Mouse (Mus musculus) embryonic facial prominence, embryonic 15.5 days (tissue): ENCODE data around the gene Ccdc65. TPM values are rescaled to one million over a fixed set of nuclear protein-coding genes. Genes with fewer than 3 reads are reported as not detected.
A peak's percentile ranks its signal among the peaks of the same experiment; 100 is the strongest.

Experiments
- ATAC-seq: fragments of 200-750 bp; cut with Nextera tagmentation; 2 replicates; pipeline ENCODE4 v1.8.0; 2017; ENCODE audit warnings: low read depth, moderate TSS enrichment; ENCODE audit not compliant: insufficient number of reproducible peaks, low FRiP score, low TSS enrichment
- H3K27ac ChIP-seq: fragments of 300-500 bp; sonication (generic); replicated peaks from 2 replicates; pipeline ENCODE4 v1.5.1; 2015; ENCODE audit warnings: mild to moderate bottlenecking, inconsistent platforms
- H3K27me3 ChIP-seq: fragments of 300-500 bp; sonication (generic); 2 replicates; pipeline ENCODE4 v1.6.1; 2015; ENCODE audit warnings: inconsistent platforms
- H3K36me3 ChIP-seq: fragments of 300-500 bp; sonication (generic); 2 replicates; pipeline ENCODE4 v1.6.1; 2015; ENCODE audit warnings: mild to moderate bottlenecking, inconsistent platforms
- H3K4me1 ChIP-seq: fragments of 300-500 bp; sonication (generic); 2 replicates; pipeline ENCODE4 v1.6.1; 2015; ENCODE audit warnings: inconsistent platforms
- H3K4me2 ChIP-seq: fragments of 300-500 bp; sonication (generic); replicated peaks from 2 replicates; pipeline ENCODE4 v1.6.1; 2015; ENCODE audit warnings: mild to moderate bottlenecking, inconsistent platforms
- H3K4me3 ChIP-seq: fragments of 300-500 bp; sonication (generic); replicated peaks from 2 replicates; pipeline ENCODE4 v1.5.1; 2015; ENCODE audit warnings: mild to moderate bottlenecking, inconsistent platforms
- H3K9ac ChIP-seq: fragments of 300-500 bp; sonication (generic); 2 replicates; pipeline ENCODE4 v1.6.1; 2015; ENCODE audit warnings: inconsistent platforms
- H3K9me3 ChIP-seq: fragments of 300-500 bp; sonication (generic); replicated peaks from 2 replicates; pipeline ENCODE4 v1.6.1; 2016; ENCODE audit warnings: inconsistent platforms
- WGBS: fragments of 180-500 bp; shearing (Covaris S2); methylation state at CpG from one replicate; pipeline ENCODE4 v1.1.7; 2015; 5-methylcytosine and 5-hydroxymethylcytosine counted together
- polyA plus RNA-seq: library from polyadenylated mRNA; unstranded; fragments of >200 nt; fragmentation: Nextera tagmentation; extraction: Ambion mirVana; gene quantifications from 2 replicates; pipeline ENCODE4 v1.2.1, GENCODE M21; 2015

The Ccdc65 gene
- polyA plus RNA-seq, 1 experiment from 2014 or later = 8.4 TPM

- Histone ChIP-seq H3K27me3 (peaks cover 18% of the 10 kb centered on the region), H3K4me3 (no peak overlapping the region), H3K27ac (no peak overlapping the region), H3K4me1 (peaks cover 19% of the 10 kb centered on the region), H3K9me3 (no peaks in the 10 kb centered on the region), H3K9ac (no peak overlapping the region), H3K4me2 (no peak overlapping the region), H3K36me3 (no peaks in the 10 kb centered on the region)
- WGBS = 47% methylated on average over 9 of the region's 9 CpGs
- no peak for ATAC-seq
These were observed 12.3 kb upstream of the Ccdc65 start for GRCm38 (mm10) chr15:98695726-98696125.

DNA sequence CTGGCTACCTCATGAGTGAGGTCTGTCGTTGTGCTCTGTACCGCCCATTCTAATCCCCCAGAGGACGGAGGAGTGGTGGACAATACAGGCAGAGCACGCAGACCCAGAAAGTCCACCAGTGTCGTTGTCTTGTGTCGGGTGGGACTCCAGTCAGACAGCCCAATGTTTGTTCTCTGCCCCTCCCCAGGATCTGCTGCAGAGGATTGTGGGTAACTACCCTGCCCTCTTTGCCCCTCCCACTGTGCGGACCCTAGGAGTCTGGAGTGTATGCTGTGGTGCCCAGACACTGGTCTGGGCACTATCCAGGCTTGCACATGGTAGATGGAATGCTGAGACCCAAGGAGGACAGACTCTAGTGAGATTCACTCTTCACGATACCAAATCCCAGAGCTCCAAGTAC lies 11.8 kb upstream of the Ccdc65 start:
- H3K4me2 ChIP-seq = no peak overlapping the region
- no peaks in the 10 kb centered on the region for H3K9me3 ChIP-seq
- no peak overlapping the region for H3K9ac ChIP-seq
- peaks cover 23% of the 10 kb centered on the region for H3K27me3 ChIP-seq
- no peaks in the 10 kb centered on the region for H3K36me3 ChIP-seq
- H3K4me3 ChIP-seq = no peak overlapping the region
- ATAC-seq = no peak
- no peak overlapping the region for H3K27ac ChIP-seq
- peaks cover 19% of the 10 kb centered on the region for H3K4me1 ChIP-seq
- 55% methylated on average over 8 of the region's 8 CpGs for WGBS

DNA sequence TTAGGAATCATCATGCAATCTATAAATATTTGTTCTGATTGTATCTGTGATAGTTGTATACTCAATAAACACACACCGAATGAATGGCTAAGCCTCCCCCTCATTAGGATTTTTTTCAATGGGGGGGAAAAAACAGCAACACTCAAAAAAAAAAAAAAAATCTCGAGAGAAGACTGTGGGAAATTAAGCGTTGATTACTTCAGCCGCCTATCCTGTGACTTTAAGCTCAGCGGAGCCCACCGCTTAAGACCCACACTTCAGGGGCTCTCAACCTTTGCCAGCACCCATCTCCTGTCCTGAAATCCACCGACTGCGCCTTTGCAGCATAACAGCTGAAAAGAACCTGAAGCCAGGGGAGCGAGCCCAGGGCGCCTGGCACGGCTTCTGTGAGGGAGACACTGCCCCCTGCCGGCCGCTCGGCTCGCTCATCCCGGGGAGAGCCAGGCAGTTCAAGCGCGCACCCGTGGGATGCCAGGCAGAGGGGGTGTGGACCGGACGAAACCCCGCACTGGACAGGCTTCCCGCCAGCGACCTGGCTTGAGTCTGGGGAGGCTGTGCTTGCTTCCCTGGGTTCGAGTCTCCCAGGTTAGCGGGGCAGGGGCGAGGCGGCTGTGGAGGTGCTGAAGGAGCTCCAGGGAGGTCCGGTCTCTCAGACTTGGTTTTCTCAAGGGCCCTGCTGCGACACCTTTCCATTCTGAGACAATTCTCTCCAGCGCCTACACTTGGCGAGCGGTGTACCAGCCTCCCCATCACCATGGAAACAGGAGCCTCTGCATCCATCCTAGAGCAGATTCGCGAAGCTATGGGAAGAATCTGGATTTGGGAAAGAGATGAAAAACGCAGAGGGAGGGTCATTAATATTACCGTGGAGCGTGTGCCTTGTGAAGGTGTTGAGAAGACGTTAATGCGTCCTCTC lies 8.6 kb upstream of the Ccdc65 start:
- no peak for ATAC-seq
- peaks cover 44% of the 10 kb centered on the region for H3K27me3 ChIP-seq
- WGBS = 5% methylated on average over 40 of the region's 40 CpGs

GRCm38 (mm10) chr15:98704312-98704711 lies 3.7 kb upstream of the Ccdc65 start:
- peaks cover 39% of the 10 kb centered on the region for H3K27me3 ChIP-seq
- no peak overlapping the region for H3K4me2 ChIP-seq
- H3K4me3 ChIP-seq = no peak overlapping the region
- peaks cover 9% of the 10 kb centered on the region for H3K4me1 ChIP-seq
- H3K27ac ChIP-seq = no peak overlapping the region
- H3K9ac ChIP-seq = no peak overlapping the region
- H3K36me3 ChIP-seq = no peaks in the 10 kb centered on the region
- 47% methylated on average over 9 of the region's 9 CpGs for WGBS
- no peak for ATAC-seq
- no peaks in the 10 kb centered on the region for H3K9me3 ChIP-seq

More for the DNA sequence above, 8.6 kb upstream of the Ccdc65 start:
- Histone ChIP-seq H3K9ac (no peak overlapping the region), H3K27ac (no peak overlapping the region), H3K4me3 (peak overlapping the region; percentile 33), H3K4me2 (peak overlapping the region; percentile 61), H3K36me3 (no peaks in the 10 kb centered on the region), H3K9me3 (no peaks in the 10 kb centered on the region), H3K4me1 (peaks cover 7% of the 10 kb centered on the region)

GRCm38 (mm10) chr15:98710442-98710841 lies 2.4 kb downstream of the Ccdc65 start:
- no peaks in the 10 kb centered on the region for H3K36me3 ChIP-seq
- H3K27me3 ChIP-seq = no peaks in the 10 kb centered on the region
- H3K4me3 ChIP-seq = no peak overlapping the region
- peaks cover 4% of the 10 kb centered on the region for H3K4me1 ChIP-seq
- no peaks in the 10 kb centered on the region for H3K9me3 ChIP-seq
- H3K27ac ChIP-seq = no peak overlapping the region
- ATAC-seq = no peak
- H3K4me2 ChIP-seq = no peak overlapping the region
- H3K9ac ChIP-seq = no peak overlapping the region
- 19% methylated on average over 9 of the region's 9 CpGs for WGBS

DNA sequence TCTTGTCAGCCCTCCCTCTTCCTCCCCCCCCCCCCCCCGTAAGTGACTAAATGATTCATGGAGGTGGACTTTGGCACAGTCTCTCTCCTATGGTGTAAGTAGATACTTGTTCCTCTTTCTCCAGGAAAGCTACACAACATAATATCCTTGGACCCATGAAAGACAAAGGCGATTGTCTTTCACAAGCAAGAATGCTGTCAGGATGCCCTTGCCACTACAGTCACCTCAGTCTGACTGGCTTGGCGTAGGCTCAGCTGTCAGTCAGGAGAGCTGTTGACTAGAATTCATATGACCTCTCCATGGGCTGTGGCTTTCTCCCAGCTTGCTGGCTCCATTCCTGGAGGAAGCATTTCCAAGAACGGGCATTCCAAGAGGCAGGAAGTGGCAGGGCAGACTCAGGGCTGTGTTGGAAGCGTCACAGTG lies 6.2 kb downstream of the Ccdc65 start:
- H3K4me1 ChIP-seq = no peaks in the 10 kb centered on the region
- 65% methylated on average over 5 of the region's 5 CpGs for WGBS
- no peak overlapping the region for H3K9ac ChIP-seq
- no peak for ATAC-seq
- H3K4me2 ChIP-seq = no peak overlapping the region
- no peaks in the 10 kb centered on the region for H3K27me3 ChIP-seq
- H3K36me3 ChIP-seq = no peaks in the 10 kb centered on the region
- H3K27ac ChIP-seq = no peak overlapping the region
- no peaks in the 10 kb centered on the region for H3K9me3 ChIP-seq
- no peak overlapping the region for H3K4me3 ChIP-seq

DNA sequence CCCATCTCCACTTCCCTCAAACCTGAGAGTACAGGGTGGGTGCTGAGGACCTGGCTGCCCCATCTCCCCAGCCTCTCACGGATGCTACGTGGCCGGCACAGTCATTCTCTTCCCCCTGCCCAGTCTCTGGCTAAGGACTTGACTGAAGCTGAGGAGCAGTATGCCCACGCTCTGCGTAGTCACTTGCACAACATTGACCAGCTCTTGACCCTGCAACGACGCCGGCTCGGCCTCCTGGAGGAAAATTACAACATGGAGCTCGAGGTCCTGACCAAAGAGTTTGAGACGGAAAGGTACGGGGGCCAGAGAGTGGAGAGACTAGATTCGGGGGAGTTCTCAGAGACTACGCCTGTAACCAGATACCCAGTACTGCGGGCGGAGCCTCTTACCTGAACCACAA lies 9.3 kb downstream of the Ccdc65 start:
- no peak for ATAC-seq
- Histone ChIP-seq H3K27ac (no peak overlapping the region), H3K9me3 (no peaks in the 10 kb centered on the region), H3K27me3 (no peaks in the 10 kb centered on the region), H3K4me2 (no peak overlapping the region), H3K4me1 (no peaks in the 10 kb centered on the region), H3K4me3 (no peak overlapping the region), H3K36me3 (no peaks in the 10 kb centered on the region), H3K9ac (no peak overlapping the region)
- 65% methylated on average over 16 of the region's 16 CpGs for WGBS

DNA sequence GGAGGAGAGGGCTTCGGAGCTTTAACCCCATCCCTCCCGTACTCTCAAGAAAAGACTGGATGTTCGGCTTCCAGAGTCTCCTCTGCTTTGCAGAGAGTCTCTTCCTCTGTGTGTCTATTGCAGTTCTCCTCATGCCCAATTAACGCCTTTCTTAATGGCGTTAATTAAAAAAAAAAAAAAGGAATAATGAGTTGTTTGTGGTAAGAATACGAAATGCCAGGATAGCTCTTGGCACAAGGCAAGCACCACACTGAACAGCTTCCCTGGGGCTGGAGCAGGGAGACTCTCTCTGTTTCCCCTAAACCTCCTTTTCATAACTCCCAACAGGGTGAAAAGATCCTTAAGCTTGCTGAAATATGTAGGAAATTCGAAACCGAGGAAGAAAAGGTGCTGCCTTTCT lies 14.2 kb downstream of the Ccdc65 start:
- Histone ChIP-seq H3K9ac (no peak overlapping the region), H3K36me3 (no peaks in the 10 kb centered on the region), H3K27me3 (no peaks in the 10 kb centered on the region), H3K4me2 (no peak overlapping the region), H3K4me1 (peaks cover 26% of the 10 kb centered on the region), H3K27ac (no peak overlapping the region), H3K9me3 (no peaks in the 10 kb centered on the region), H3K4me3 (no peak overlapping the region)
- WGBS = 75% methylated on average over 8 of the region's 8 CpGs
- ATAC-seq = no peak

- Histone ChIP-seq H3K27ac (no peak overlapping the region), H3K27me3 (no peaks in the 10 kb centered on the region), H3K4me3 (no peak overlapping the region), H3K4me1 (peaks cover 30% of the 10 kb centered on the region), H3K9me3 (no peaks in the 10 kb centered on the region), H3K4me2 (no peak overlapping the region), H3K9ac (no peak overlapping the region), H3K36me3 (no peaks in the 10 kb centered on the region)
- WGBS = 67% methylated on average over 14 of the region's 14 CpGs
- ATAC-seq = no peak
These were observed 14.8 kb downstream of the Ccdc65 start for GRCm38 (mm10) chr15:98722854-98723253.

- Histone ChIP-seq H3K4me3 (no peak overlapping the region), H3K9ac (no peak overlapping the region), H3K9me3 (no peaks in the 10 kb centered on the region), H3K36me3 (no peaks in the 10 kb centered on the region), H3K4me1 (peaks cover 37% of the 10 kb centered on the region), H3K4me2 (peak overlapping the region; percentile 8; the same call in 1 of the 2 replicates), H3K27me3 (no peaks in the 10 kb centered on the region), H3K27ac (no peak overlapping the region)
- WGBS = 29% methylated on average over 19 of the region's 19 CpGs
- ATAC-seq = no peak
These were observed 16.4 kb downstream of the Ccdc65 start for GRCm38 (mm10) chr15:98724441-98724840.

DNA sequence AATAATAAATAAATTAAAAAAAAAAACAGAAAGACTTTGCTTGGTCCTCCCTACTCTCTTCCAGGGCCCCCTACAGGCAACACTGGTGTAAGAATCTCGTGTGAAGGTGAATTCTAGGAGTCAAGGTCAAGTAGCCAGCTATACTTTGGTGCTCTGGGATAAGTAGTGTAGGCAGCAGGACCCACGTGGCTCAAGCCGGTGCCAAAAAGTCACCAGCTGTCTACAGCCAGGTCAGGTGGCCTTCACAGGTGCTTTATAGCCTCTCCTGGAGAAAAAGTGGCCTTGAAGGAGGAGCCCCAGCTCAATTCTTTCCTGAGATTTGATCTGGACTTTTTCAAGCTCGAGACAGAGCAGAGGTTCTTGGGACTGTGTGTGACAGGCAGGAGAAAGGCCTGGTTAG lies 18.1 kb downstream of the Ccdc65 start:
- 75% methylated on average over 4 of the region's 4 CpGs for WGBS
- no peak overlapping the region for H3K4me3 ChIP-seq
- peak overlapping the region; percentile 94; the same call in 1 of the 2 replicates for H3K4me2 ChIP-seq
- no peaks in the 10 kb centered on the region for H3K27me3 ChIP-seq
- no peak overlapping the region for H3K9ac ChIP-seq
- H3K27ac ChIP-seq = no peak overlapping the region
- H3K4me1 ChIP-seq = peaks cover 37% of the 10 kb centered on the region
- H3K36me3 ChIP-seq = no peaks in the 10 kb centered on the region
- ATAC-seq = no peak
- no peaks in the 10 kb centered on the region for H3K9me3 ChIP-seq

DNA sequence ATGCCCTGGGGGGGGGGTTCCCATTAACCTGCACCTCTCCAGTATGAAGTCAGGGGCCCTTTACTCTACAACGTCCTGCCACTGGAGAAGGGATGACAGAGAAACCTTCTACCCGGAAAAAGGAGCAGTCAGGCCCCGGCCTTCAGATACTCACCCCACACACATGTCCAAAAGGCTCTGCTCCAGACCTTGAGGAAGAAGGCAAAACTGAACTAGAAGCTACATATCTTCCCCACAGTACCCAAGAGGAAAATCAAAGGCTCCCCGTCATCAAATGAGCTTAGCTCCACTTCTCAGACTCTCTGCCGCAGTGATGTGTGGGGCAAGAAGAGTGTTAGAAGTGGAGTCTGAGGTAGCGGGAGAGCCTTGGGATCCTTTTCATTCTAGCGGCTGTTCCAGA lies 18.7 kb downstream of the Ccdc65 start:
- H3K27ac ChIP-seq = no peak overlapping the region
- no peak for ATAC-seq
- peak overlapping the region; percentile 66 for H3K4me3 ChIP-seq
- H3K27me3 ChIP-seq = no peaks in the 10 kb centered on the region
- H3K36me3 ChIP-seq = no peaks in the 10 kb centered on the region
- no peak overlapping the region for H3K9ac ChIP-seq
- no peaks in the 10 kb centered on the region for H3K9me3 ChIP-seq
- 27% methylated on average over 7 of the region's 7 CpGs for WGBS
- peak overlapping the region; percentile 94 for H3K4me2 ChIP-seq
- H3K4me1 ChIP-seq = peaks cover 37% of the 10 kb centered on the region
